Mouse (Mus musculus): Measurements from ENCODE around the gene Nelfe.
A peak's percentile ranks its signal among the peaks of the same experiment; 100 is the strongest.

The Nelfe gene

GRCm38 (mm10) chr17:34847192-34847591, 3.0 kb upstream of the Nelfe start:
- no peak for DNase-seq (ENCODE audit: low read depth, low spot score)

- DNase-seq (ENCODE audit: low read depth, low spot score), result no peak
Measured at GRCm38 (mm10) chr17:34847615-34848014, 2.6 kb upstream of the Nelfe start.

DNA sequence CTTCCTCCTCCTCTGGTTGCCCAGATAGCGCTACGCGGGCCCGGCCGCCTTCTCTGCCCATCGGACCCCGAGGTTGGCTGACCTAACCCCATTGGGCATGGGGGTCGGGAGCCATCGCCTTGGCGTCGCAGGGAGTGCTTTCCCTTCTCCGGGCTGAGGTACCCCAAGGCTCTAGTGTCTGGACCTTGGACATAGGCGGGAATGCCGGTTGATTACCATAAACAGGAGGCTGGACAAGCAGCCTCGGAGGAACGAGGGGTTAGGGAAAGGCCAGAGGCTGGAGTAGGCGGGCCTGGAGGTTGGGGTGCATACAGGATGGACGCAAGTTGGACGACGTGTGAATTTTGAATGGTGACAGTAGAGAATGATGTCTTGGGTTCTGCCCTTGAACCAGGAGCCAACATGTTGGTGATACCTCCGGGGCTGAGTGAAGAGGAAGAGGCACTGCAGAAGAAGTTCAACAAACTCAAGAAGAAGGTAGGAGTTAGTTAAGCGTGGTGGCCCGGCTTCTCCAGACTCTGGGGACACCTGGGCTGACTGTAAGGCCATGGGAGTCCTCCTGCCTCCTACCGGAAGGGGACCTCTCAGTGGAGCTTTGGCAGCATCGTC, 430 bp downstream of the Nelfe start:
- no peak for DNase-seq (ENCODE audit: low read depth, low spot score)

- DNase-seq (ENCODE audit: low read depth, low spot score), result no peak
Measured at GRCm38 (mm10) chr17:34853511-34853910, 3.3 kb downstream of the Nelfe start.

DNA sequence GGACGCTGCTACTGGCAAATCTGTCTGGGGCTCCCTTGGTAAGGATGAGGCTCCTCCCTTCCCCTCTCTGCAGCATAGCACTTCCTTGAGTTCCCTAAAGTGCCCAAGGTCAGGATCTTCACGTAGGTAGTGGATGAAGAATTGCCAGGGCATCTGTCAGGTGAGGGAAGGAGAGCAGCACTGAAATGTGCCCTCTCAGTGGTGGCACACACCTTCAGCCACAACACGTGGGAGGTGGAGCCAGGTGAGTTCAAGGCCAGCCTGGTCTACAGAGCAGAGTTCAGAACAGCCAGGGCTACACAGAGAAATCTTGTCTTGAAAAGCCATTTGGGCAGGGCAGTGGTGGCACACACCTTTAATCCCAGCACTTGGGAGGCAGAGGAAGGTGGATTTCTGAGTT, 4.6 kb downstream of the Nelfe start:
- no peak for DNase-seq (ENCODE audit: low read depth, low spot score)

DNA sequence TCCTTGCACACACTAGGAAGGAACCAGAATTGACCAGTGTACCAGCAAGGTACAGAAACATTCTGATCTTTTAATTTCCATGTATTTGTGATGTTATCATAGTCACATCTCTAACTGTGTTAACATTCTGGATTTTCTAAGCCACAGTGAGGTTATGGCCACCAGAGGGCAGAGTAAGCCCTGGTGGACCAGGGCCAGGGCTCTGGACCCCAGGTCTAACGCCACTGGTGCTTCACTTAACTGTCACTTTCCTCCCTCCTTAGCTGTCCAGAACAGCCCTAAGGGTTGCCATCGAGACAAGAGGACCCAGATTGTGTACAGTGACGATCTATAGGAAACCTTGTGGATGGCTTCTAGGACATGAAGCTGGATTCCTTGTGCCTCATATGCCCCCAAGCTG, 5.6 kb downstream of the Nelfe start:
- peak; percentile 54 for DNase-seq (ENCODE audit: low read depth, low spot score)

- DNase-seq (ENCODE audit: low read depth, low spot score), result no peak
Measured at GRCm38 (mm10) chr17:34858670-34859069, 8.5 kb downstream of the Nelfe start.

DNA sequence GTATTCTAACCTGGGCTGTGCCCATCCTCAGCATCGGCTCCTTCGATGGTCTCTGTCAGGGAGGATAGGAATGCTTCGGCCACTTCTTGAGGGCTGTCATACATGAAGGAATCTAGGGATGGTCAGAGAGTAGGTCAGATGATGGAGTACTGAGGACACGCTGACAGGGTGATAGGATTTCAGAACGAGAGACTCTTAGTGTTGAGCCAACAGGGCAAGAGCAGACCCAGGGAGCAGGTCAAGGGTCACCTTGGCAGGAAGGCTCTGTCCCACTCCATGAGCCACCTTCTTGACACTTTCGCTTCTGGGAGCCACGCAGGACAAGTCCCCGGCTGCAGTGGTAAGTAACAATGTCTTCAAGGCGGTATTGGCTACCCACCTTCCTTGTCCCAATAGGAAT, 10.3 kb downstream of the Nelfe start:
- DNase-seq (ENCODE audit: low read depth, low spot score), result no peak

- DNase-seq (ENCODE audit: low read depth, low spot score), result no peak
Measured at GRCm38 (mm10) chr17:34861704-34862415, 11.7 kb downstream of the Nelfe start.

- DNase-seq (ENCODE audit: low read depth, low spot score), result no peak
Measured at GRCm38 (mm10) chr17:34862416-34863081, 12.4 kb downstream of the Nelfe start, which contains the start of gene Cfb. TSS of gene Cfb (minus strand) at chr17:34862518.

DNA sequence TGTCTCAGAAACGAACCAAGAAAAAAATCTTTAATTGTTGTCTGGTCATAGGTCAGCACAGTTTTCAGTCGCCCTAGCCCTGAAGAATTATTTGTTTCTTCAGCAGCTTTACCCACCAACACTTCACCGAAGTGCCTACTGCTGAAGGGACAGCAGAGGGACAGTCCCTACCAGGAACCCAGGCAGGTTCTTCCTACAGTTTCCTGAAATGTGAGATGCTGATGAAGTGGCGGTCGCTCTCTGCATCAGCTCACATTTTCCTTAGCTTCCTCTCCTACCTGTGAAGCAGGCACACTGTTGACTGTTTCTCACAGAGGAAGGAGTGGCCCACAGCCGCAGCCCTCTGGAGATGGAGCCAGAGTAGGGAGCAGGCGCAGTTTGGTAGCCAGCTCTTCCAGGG, 15.8 kb downstream of the Nelfe start:
- DNase-seq (ENCODE audit: low read depth, low spot score), result no peak

- DNase-seq (ENCODE audit: low read depth, low spot score), result no peak
Measured at GRCm38 (mm10) chr17:34874321-34874720, 24.1 kb downstream of the Nelfe start.

DNA sequence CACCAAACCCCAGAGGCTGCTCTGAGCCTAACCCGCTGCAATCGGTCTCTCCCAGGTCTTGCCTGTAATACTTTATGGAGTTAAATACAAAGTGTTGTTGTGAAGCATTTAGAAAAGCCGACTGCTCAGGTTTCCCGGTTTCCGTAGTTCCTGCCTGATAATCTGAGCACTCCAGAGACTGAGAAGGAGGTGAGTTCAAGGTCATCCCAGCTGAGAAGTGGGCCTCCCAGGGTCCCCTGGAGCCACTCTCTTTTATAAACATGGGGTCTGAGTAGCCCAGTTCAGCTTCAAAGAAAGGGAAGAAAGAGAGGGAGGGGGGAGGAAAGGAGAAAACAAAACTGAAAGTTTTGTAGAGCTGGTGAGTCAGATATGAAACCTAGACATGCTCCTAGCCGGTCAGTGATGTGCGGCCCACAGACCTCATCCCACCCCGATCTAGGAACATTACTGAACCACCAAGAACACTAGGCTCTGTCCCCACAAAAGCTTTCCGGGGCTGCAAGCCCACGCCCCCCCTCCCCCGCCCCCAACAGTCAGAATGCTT, 29.2 kb downstream of the Nelfe start, which contains the start of gene Zbtb12:
Gene Zbtb12 (plus strand): TSS at position 148 of the 544 bp plus-strand sequence.
- no peak for DNase-seq (ENCODE audit: low read depth, low spot score)

GRCm38 (mm10) chr17:34881166-34881565, 31.0 kb downstream of the Nelfe start:
- no peak for DNase-seq (ENCODE audit: low read depth, low spot score)

- DNase-seq (ENCODE audit: low read depth, low spot score), result no peak
Measured at GRCm38 (mm10) chr17:34881683-34882310, 31.6 kb downstream of the Nelfe start, which contains the start of gene Gm20547. TSS of gene Gm20547 (minus strand) at chr17:34882042.

- no peak for DNase-seq (ENCODE audit: low read depth, low spot score)
Measured at GRCm38 (mm10) chr17:34883332-34883731, 33.1 kb downstream of the Nelfe start.

GRCm38 (mm10) chr17:34884704-34885103, 34.5 kb downstream of the Nelfe start:
- DNase-seq (ENCODE audit: low read depth, low spot score), result no peak

GRCm38 (mm10) chr17:34885615-34886014, 35.4 kb downstream of the Nelfe start:
- DNase-seq (ENCODE audit: low read depth, low spot score), result no peak

- DNase-seq (ENCODE audit: low read depth, low spot score), result no peak
Measured at GRCm38 (mm10) chr17:34887942-34888341, 37.8 kb downstream of the Nelfe start.

DNA sequence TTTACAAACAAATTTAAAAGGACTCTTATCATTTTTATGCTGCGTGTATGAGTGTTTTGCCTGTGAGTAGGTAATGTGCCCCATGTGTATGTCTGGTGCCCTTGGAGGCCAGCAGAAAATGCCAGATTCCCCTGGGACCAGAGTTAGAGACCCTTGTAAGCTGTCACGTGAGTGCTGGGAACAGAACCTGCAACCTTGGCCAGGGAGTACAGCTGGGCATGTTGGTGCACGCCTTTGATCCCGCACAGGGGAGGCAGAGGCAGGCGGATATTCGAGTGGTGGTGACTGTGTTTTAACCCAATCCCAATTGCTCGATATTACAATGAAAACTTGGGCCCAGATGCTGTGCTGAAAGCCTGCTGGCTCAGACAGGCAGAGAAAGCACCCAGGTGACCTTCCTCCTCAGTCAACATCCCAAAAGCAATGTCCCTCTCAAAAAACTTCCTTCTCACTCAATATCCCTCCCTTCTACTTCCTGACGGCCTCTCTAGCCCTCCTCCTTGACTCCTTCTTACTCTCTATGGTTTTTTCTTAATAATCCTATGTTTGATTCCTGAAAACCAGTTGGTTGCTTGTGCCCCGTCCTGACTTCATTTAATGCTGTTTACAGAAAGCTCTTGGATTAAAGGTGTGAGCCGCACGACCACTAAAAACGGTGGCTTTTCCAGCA, 40.0 kb downstream of the Nelfe start:
- no peak for DNase-seq (ENCODE audit: low read depth, low spot score)

DNA sequence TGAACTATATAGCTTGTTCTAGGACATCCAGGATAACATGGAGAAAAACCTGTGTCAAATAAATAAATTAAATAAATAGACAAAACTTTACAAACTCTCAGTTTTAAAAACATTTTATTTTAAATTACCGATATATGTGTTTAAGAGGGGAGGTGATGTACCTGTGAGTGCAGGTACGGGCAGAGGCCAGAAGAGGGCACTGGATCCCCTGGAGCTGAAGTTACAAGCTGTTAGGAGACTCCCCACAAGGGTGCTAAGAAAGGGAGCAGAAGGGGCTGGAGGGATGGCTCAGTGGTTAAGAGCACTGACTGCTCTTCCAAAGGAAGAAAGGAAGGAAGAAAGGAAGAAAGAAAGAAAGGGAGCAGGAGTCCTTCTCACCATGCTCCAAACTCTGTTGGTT, 41.2 kb downstream of the Nelfe start:
- DNase-seq (ENCODE audit: low read depth, low spot score), result no peak
